Mouse (Mus musculus) ES-E14 (cell line): ENCODE results near the gene Lipk. TPM values are rescaled to one million over a fixed set of nuclear protein-coding genes. Genes with fewer than 3 reads are reported as not detected.

Experiments used
- DNase-seq: peaks from one replicate; pipeline ENCODE4 v3.0.0-alpha.2; 2013; ENCODE audit warnings: low read depth, low spot score
- H3K27ac ChIP-seq: 2 replicates; pipeline ENCODE4 v1.5.1; 2012; ENCODE audit warnings: low read depth, mild to moderate bottlenecking, low read length, moderate library complexity, mixed read lengths; ENCODE audit not compliant: poor library complexity, insufficient read depth, severe bottlenecking
- H3K36me3 ChIP-seq: 2 replicates; pipeline ENCODE4 v1.6.1; 2012; ENCODE audit warnings: mild to moderate bottlenecking, low read length, moderate library complexity, mixed read lengths; ENCODE audit not compliant: control insufficient read depth, poor library complexity, insufficient read depth, severe bottlenecking
- H3K4me1 ChIP-seq, 2 experiments: fragments of 150-350 bp in 1 of 2; sonication (generic) in 1 of 2; 2 replicates each; pipeline ENCODE4 v1.6.1; 2012; ENCODE audit warnings: low read length in 2 of 2, mild to moderate bottlenecking in 1 of 2, mixed read lengths in 1 of 2; ENCODE audit not compliant: control insufficient read depth in 2 of 2, insufficient read depth in 2 of 2, poor library complexity in 1 of 2
- H3K4me3 ChIP-seq, 2 experiments: fragments of 150-350 bp in 1 of 2; sonication (generic) in 1 of 2; 2 replicates each; pipeline ENCODE4 v1.5.1; 2012; ENCODE audit warnings: low read length in 2 of 2, low read depth in 1 of 2, mild to moderate bottlenecking in 1 of 2, mixed read lengths in 1 of 2; ENCODE audit not compliant: insufficient read depth in 1 of 2, poor library complexity in 1 of 2, severe bottlenecking in 1 of 2
- H3K9ac ChIP-seq: 2 replicates; pipeline ENCODE4 v1.6.1; 2012; ENCODE audit warnings: low read depth, mild to moderate bottlenecking, low read length, mixed read lengths; ENCODE audit not compliant: poor library complexity, insufficient read depth, severe bottlenecking
- H3K9me3 ChIP-seq: fragments of 150-350 bp; sonication (generic); 2 replicates; pipeline ENCODE4 v1.6.1; 2012; ENCODE audit warnings: low read depth, mild to moderate bottlenecking, low read length; ENCODE audit not compliant: control insufficient read depth, insufficient read depth
- CHD2 ChIP-seq: IDR thresholded peaks from 2 replicates; pipeline ENCODE4 v1.6.1; 2014; ENCODE audit warnings: mild to moderate bottlenecking, low read depth, low read length, inconsistent platforms
- HCFC1 ChIP-seq: IDR thresholded peaks from 2 replicates; pipeline ENCODE4 v1.6.1; 2012; ENCODE audit warnings: low read length, inconsistent platforms, borderline replicate concordance; ENCODE audit not compliant: insufficient read depth
- MAFK ChIP-seq: IDR thresholded peaks from 2 replicates; pipeline ENCODE4 v1.6.1; 2014; ENCODE audit warnings: mild to moderate bottlenecking, low read depth, low read length, inconsistent platforms; ENCODE audit not compliant: insufficient read depth
- ZC3H11A ChIP-seq: IDR thresholded peaks from 2 replicates; pipeline ENCODE4 v1.6.1; 2012; ENCODE audit warnings: low read depth, mild to moderate bottlenecking, inconsistent platforms, low read length, borderline replicate concordance
- ZNF384 ChIP-seq: IDR thresholded peaks from 2 replicates; pipeline ENCODE4 v1.6.1; 2012; ENCODE audit warnings: low read depth, low read length, inconsistent platforms
- in situ Hi-C, 2 experiments: fragments of 600-800 bp; cut with MboI; formaldehyde crosslinking; loops; one replicate each; pipeline ENCODE4 v1.15.1; 2025; ENCODE audit warnings: low sequenced_read_pairs in 2 of 2, inconsistent platforms in 1 of 2; ENCODE audit not compliant: unreplicated experiment in 2 of 2
- total RNA-seq: library from RNA; depleted of rRNA; stranded (reverse); fragments of 300-350 nt; gene quantifications from 2 replicates; pipeline ENCODE4 v1.2.3, GENCODE M21; 2012

Gene Lipk
- total RNA-seq, 1 experiment = not detected

GRCm38 (mm10) chr19:34022759-34023158 lies 14.7 kb downstream of the Lipk start:
- no peak for DNase-seq
- H3K9me3 ChIP-seq = no peaks in the 10 kb centered on the region
- no peak overlapping the region for H3K4me3 ChIP-seq
- in situ Hi-C loops = no loop called here
- H3K27ac ChIP-seq = no peak overlapping the region
- H3K36me3 ChIP-seq = no peaks in the 10 kb centered on the region
- no peaks in the 10 kb centered on the region for H3K4me1 ChIP-seq
- no peak overlapping the region for H3K9ac ChIP-seq
- TF ChIP-seq HCFC1 = no peak
- TF ChIP-seq MAFK = no peak

- Histone ChIP-seq H3K9ac (no peak overlapping the region), H3K27ac (no peak overlapping the region), H3K9me3 (no peaks in the 10 kb centered on the region), H3K4me1 (no peaks in the 10 kb centered on the region), H3K36me3 (no peaks in the 10 kb centered on the region), H3K4me3 (no peak overlapping the region)
- TF ChIP-seq HCFC1 = no peak
- TF ChIP-seq ZC3H11A = no peak
- no peak for TF ChIP-seq MAFK
- TF ChIP-seq CHD2 = no peak
- no peak for TF ChIP-seq ZNF384
- in situ Hi-C loops = no loop called here
- no peak for DNase-seq
These were observed 31.6 kb downstream of the Lipk start for GRCm38 (mm10) chr19:34039731-34040130.

- Histone ChIP-seq H3K4me3 (no peak overlapping the region), H3K4me1 (no peaks in the 10 kb centered on the region), H3K27ac (no peak overlapping the region), H3K9ac (no peak overlapping the region), H3K9me3 (no peaks in the 10 kb centered on the region), H3K36me3 (no peaks in the 10 kb centered on the region)
- DNase-seq = no peak
- in situ Hi-C loops = no loop called here
- no peak for TF ChIP-seq HCFC1
These were observed 34.9 kb downstream of the Lipk start for GRCm38 (mm10) chr19:34043008-34043407.

- no peak for DNase-seq
- H3K9me3 ChIP-seq = no peaks in the 10 kb centered on the region
- no peaks in the 10 kb centered on the region for H3K4me1 ChIP-seq
- H3K27ac ChIP-seq = no peak overlapping the region
- in situ Hi-C loops = no loop called here
- H3K9ac ChIP-seq = no peak overlapping the region
- TF ChIP-seq CHD2 (no peak), MAFK (no peak), ZC3H11A (no peak), ZNF384 (no peak), HCFC1 (no peak)
- H3K36me3 ChIP-seq = no peaks in the 10 kb centered on the region
- no peak overlapping the region for H3K4me3 ChIP-seq
These were observed 41.4 kb downstream of the Lipk start for GRCm38 (mm10) chr19:34049371-34050039.

GRCm38 (mm10) chr19:34051502-34051901 lies 43.4 kb downstream of the Lipk start:
- no peaks in the 10 kb centered on the region for H3K4me1 ChIP-seq
- no peak overlapping the region for H3K4me3 ChIP-seq
- DNase-seq = no peak
- peak; percentile 74 for TF ChIP-seq MAFK
- TF ChIP-seq CHD2 = no peak
- no peak for TF ChIP-seq ZC3H11A
- TF ChIP-seq ZNF384 = no peak
- no peak for TF ChIP-seq HCFC1
- no peaks in the 10 kb centered on the region for H3K36me3 ChIP-seq
- no peaks in the 10 kb centered on the region for H3K9me3 ChIP-seq
- no peak overlapping the region for H3K9ac ChIP-seq
- in situ Hi-C loops = no loop called here
- no peak overlapping the region for H3K27ac ChIP-seq
